Mouse (Mus musculus) left cerebral cortex, adult 6 months (tissue): ENCODE results near the gene Trpm1. TPM values are rescaled to one million over a fixed set of nuclear protein-coding genes. Genes with fewer than 3 reads are reported as not detected.

Source experiments
- long read RNA-seq, 2 experiments: library from polyadenylated mRNA; unstranded; transcript quantifications; one replicate each; pipeline ENCODE4 v2.0.0; 2019 to 2020
- polyA plus RNA-seq: library from polyadenylated mRNA; unstranded; fragments of <200 nt; fragmentation: Nextera tagmentation; gene quantifications from 2 replicates; pipeline ENCODE4 v1.2.3, GENCODE M21; 2021

Gene Trpm1
- polyA plus RNA-seq = 0.21 and 1.0 TPM in 2 replicates
- long read RNA-seq, experiment 1 = 0 reads
- long read RNA-seq, experiment 2 = 0 reads

GRCm38 (mm10) chr7:64153535-64153934, at the start of gene Trpm1:
Gene Trpm1 (plus strand): TSS chr7:64153835.

GRCm38 (mm10) chr7:64287414-64288091, 133.9 kb downstream of the Trpm1 start, which contains the start of gene Mtmr10:
Gene Mtmr10 (plus strand): TSS chr7:64287653.

Other genes starting within 250 kb of the Trpm1 start
- not detected in 2 replicates for gene E030018B13Rik, start 237.0 kb upstream of the Trpm1 start, polyA plus RNA-seq
- 141 and 153 TPM in 2 replicates for gene Klf13, start 214.9 kb upstream of the Trpm1 start, polyA plus RNA-seq
- gene Mtmr10, start 133.8 kb downstream of the Trpm1 start, polyA plus RNA-seq = 2.9 and 3.4 TPM in 2 replicates
- gene Fan1, start 220.3 kb downstream of the Trpm1 start, polyA plus RNA-seq = 0.39 and 0.63 TPM in 2 replicates
- 11.2 and 13.5 TPM in 2 replicates for gene Mphosph10, start 238.4 kb downstream of the Trpm1 start, polyA plus RNA-seq
- 127 and 174 TPM in 2 replicates for gene Mcee, start 238.8 kb downstream of the Trpm1 start, polyA plus RNA-seq